Mouse (Mus musculus) myocyte (in vitro differentiated cells): ENCODE results near the gene Mcur1.

ENCODE experiments used
- CEBPB ChIP-seq: IDR thresholded peaks from 2 replicates; pipeline ENCODE4 v1.6.1; 2011; ENCODE audit warnings: mild to moderate bottlenecking, moderate library complexity; ENCODE audit not compliant: poor library complexity, insufficient read depth, severe bottlenecking
- E2F4 ChIP-seq: IDR thresholded peaks from one replicate; pipeline ENCODE4 v1.6.1; 2011; ENCODE audit warnings: mild to moderate bottlenecking, control low read depth, moderate library complexity; ENCODE audit not compliant: insufficient read depth
- MAX ChIP-seq: IDR thresholded peaks from one replicate; pipeline ENCODE4 v1.6.1; 2011; ENCODE audit warnings: low read depth, mild to moderate bottlenecking, control low read depth
- MYOD1 ChIP-seq, 3 experiments: IDR thresholded peaks; one replicate each; pipeline ENCODE4 v1.6.1; 2011; ENCODE audit warnings: control low read depth in 2 of 3, low read depth in 2 of 3, mild to moderate bottlenecking in 2 of 3, moderate library complexity in 1 of 3; ENCODE audit not compliant: insufficient read length in 2 of 3, control insufficient read depth in 1 of 3
- MYOG ChIP-seq, 3 experiments: IDR thresholded peaks; one replicate each; pipeline ENCODE4 v1.6.1; 2011; ENCODE audit warnings: control low read depth in 2 of 3, low read depth in 2 of 3, mild to moderate bottlenecking in 2 of 3; ENCODE audit not compliant: insufficient read length in 2 of 3, control insufficient read depth in 1 of 3, insufficient read depth in 1 of 3
- POLR2A ChIP-seq: IDR thresholded peaks from one replicate; pipeline ENCODE4 v1.6.1; 2011; ENCODE audit warnings: low read depth, mild to moderate bottlenecking, control low read depth, moderate library complexity; ENCODE audit not compliant: insufficient read length
- POLR2AphosphoS2 ChIP-seq: IDR thresholded peaks from one replicate; pipeline ENCODE4 v1.6.1; 2011; ENCODE audit warnings: low read depth, control low read depth; ENCODE audit not compliant: insufficient read length
- REST ChIP-seq: IDR thresholded peaks from one replicate; pipeline ENCODE4 v1.6.1; 2011; ENCODE audit warnings: mild to moderate bottlenecking, control low read depth, moderate library complexity; ENCODE audit not compliant: insufficient read depth, insufficient read length
- TCF12 ChIP-seq: IDR thresholded peaks from one replicate; pipeline ENCODE4 v1.6.1; 2011; ENCODE audit warnings: mild to moderate bottlenecking, control low read depth; ENCODE audit not compliant: poor library complexity, insufficient read depth, severe bottlenecking
- USF1 ChIP-seq: IDR thresholded peaks from one replicate; pipeline ENCODE4 v1.6.1; 2011; ENCODE audit warnings: low read depth, mild to moderate bottlenecking, control low read depth, moderate library complexity

GRCm38 (mm10) chr13:43586966-43587365, 27.0 kb upstream of the Mcur1 start:
- TF ChIP-seq POLR2A (no peak), USF1 (no peak), TCF12 (no peak), MAX (no peak), CEBPB (no peak), POLR2AphosphoS2 (no peak), MYOD1 (IDR thresholded peaks at IDR 0.05; ENCODE audit: control insufficient read depth in 1 of 3, insufficient read length in 2 of 3, low read depth in 2 of 3) (no peak), REST (no peak), E2F4 (no peak), MYOG (IDR thresholded peaks at IDR 0.05; ENCODE audit: control insufficient read depth in 1 of 3, insufficient read depth in 1 of 3, insufficient read length in 2 of 3, low read depth in 2 of 3) (no peak)
